Mouse (Mus musculus): ENCODE results near the gene Ctsd. TPM values are rescaled to one million over a fixed set of nuclear protein-coding genes. Genes with fewer than 3 reads are reported as not detected.
"Not testable (repeated sequence)": the region's sequence is repeated elsewhere in the genome, so short reads cannot be mapped to it uniquely, and the experiment has no call there.

The Ctsd gene
- total RNA-seq, 2 experiments from 2014 or later, result 252 to 270 TPM

GRCm38 (mm10) chr7:142340269-142340970 is 47.4 kb downstream of the Ctsd start:
- no peak for DNase-seq (ENCODE audit: low spot score in 2 of 2)

DNA sequence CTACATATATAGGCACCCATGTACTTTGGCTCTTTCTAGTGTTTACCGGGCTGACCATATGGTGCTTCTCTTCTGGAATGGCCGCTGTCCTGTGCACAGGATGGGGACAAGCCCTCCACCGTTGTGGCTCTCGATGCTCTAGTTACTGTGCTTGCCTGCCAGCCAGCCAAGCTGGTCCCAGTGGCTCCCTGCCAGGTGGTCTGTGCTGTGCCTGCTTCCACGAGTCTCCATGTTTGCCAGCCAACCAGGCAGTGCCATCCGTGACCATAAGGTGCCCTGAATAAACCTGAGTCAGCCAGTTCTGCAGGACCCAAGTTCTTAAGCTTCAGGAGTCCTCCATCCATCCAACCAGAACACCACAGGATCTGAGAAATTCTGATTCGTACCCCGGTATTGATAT is 52.7 kb downstream of the Ctsd start:
- DNase-seq (ENCODE audit: low spot score in 2 of 2), result peak; percentile 63 to 70

- peak; percentile 94 for DNase-seq (ENCODE audit: low spot score in 2 of 2)
Measured at GRCm38 (mm10) chr7:142334246-142334645, 53.6 kb downstream of the Ctsd start.

GRCm38 (mm10) chr7:142332741-142333140 is 55.1 kb downstream of the Ctsd start:
- not testable (repeated sequence) for DNase-seq (ENCODE audit: low spot score in 2 of 2)

GRCm38 (mm10) chr7:142331281-142331680 is 56.6 kb downstream of the Ctsd start:
- DNase-seq (ENCODE audit: low spot score in 2 of 2), result no peak

- no peak for DNase-seq (ENCODE audit: low spot score in 2 of 2)
Measured at GRCm38 (mm10) chr7:142330271-142330724, 57.5 kb downstream of the Ctsd start.

DNA sequence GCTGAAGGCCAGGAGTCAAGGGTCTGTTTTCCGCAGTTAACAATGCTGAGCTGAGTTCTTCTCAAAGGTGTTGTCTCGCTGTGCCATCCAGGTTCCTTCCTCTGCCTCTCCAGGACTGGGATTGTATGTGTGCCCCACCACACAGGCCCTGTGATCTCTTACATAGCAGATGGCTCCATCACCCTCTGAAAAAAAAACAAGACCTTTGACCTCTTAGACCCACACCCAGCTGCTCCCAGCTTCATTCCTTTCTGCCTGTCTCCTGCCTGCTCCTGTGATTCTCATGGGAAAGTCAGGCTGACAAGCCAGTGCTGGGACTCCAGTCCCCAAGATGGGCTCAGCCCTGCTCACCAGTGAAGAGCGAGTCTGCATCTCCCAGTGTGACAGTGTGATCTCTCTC is 59.3 kb downstream of the Ctsd start:
- DNase-seq (ENCODE audit: low spot score in 2 of 2), result no peak

- DNase-seq (ENCODE audit: low spot score in 2 of 2), result no peak
Measured at GRCm38 (mm10) chr7:142326714-142327445, 61.0 kb downstream of the Ctsd start.

Other genes starting within 250 kb of the Ctsd start
- not detected for gene Gm45337, start 243.4 kb downstream of the Ctsd start, total RNA-seq (2021)
- not detected for gene Gm29735, start 230.9 kb downstream of the Ctsd start, total RNA-seq (2021)
- not detected for gene Gm4553, start 222.3 kb downstream of the Ctsd start, total RNA-seq (2021)
- gene Krtap5-2, start 212.0 kb downstream of the Ctsd start, total RNA-seq (2021), result not detected
- gene Gm10153, start 197.6 kb downstream of the Ctsd start, total RNA-seq (2021), result not detected
- gene Krtap5-3, start 186.7 kb downstream of the Ctsd start, total RNA-seq (2021), result not detected
- gene Gm7579, start 176.2 kb downstream of the Ctsd start, total RNA-seq (2021), result not detected
- gene Krtap5-5, start 158.1 kb downstream of the Ctsd start, total RNA-seq (2021), result not detected
- gene Gm40460, start 147.0 kb downstream of the Ctsd start, total RNA-seq (2021), result not detected
- gene Gm2431, start 129.7 kb downstream of the Ctsd start, total RNA-seq (2021), result not detected
- gene Gm4559, start 113.7 kb downstream of the Ctsd start, total RNA-seq (2021), result not detected
- not detected for gene Krtap5-1, start 90.9 kb downstream of the Ctsd start, total RNA-seq (2021)
- not detected for gene Krtap5-4, start 84.5 kb downstream of the Ctsd start, total RNA-seq (2021)
- gene Ifitm10, start 14.3 kb downstream of the Ctsd start, total RNA-seq (2021), result 10 to 100 TPM; 21.0 to 24.6 TPM
- gene Gm49369, start 5.4 kb downstream of the Ctsd start, total RNA-seq (2021), result 1 to 10 TPM in 1 of 2 experiments, not detected in 1; 6.5 TPM
- gene Syt8, start 46.8 kb upstream of the Ctsd start, total RNA-seq (2021), result not detected
- not detected for gene Tnni2, start 53.8 kb upstream of the Ctsd start, total RNA-seq (2021)
- 1 to 10 TPM; 3.6 to 5.0 TPM for gene Lsp1, start 72.8 kb upstream of the Ctsd start, total RNA-seq (2021)
- gene Tnnt3, start 110.8 kb upstream of the Ctsd start, total RNA-seq (2021), result under 1 TPM; 0.82 to 0.96 TPM
- 10 to 100 TPM in 1 of 2 experiments, 1 to 10 TPM in 1; 8.4 to 12.9 TPM for gene Mrpl23, start 144.6 kb upstream of the Ctsd start, total RNA-seq (2021)